Mouse (Mus musculus) CH12.LX (cell line): Measurements from ENCODE around the gene Magix. TPM values are rescaled to one million over a fixed set of nuclear protein-coding genes. Genes with fewer than 3 reads are reported as not detected.

Source experiments
- DNase-seq: peaks from one replicate; pipeline ENCODE4 v3.0.0-alpha.2; 2013; ENCODE audit errors: extremely low read depth
- H3K27ac ChIP-seq: 2 replicates; pipeline ENCODE4 v1.5.1; 2012; ENCODE audit warnings: low read depth, mild to moderate bottlenecking, control low read depth, moderate library complexity; ENCODE audit not compliant: insufficient read depth
- H3K27me3 ChIP-seq: replicated peaks from 2 replicates; pipeline ENCODE3; 2012; ENCODE audit warnings: inconsistent platforms
- H3K36me3 ChIP-seq, 2 experiments: replicated peaks in 1 of 2; 2 replicates each; pipeline versions ENCODE3 to v1.6.1; 2012; ENCODE audit warnings: inconsistent platforms in 1 of 2, low read length in 1 of 2, mild to moderate bottlenecking in 1 of 2, mixed read lengths in 1 of 2, moderate library complexity in 1 of 2; ENCODE audit not compliant: control insufficient read depth in 1 of 2, insufficient read depth in 1 of 2
- H3K4me1 ChIP-seq, 2 experiments: 2 replicates each; pipeline ENCODE4 v1.6.1; 2012; ENCODE audit warnings: inconsistent platforms in 1 of 2, moderate library complexity in 1 of 2; ENCODE audit not compliant: insufficient read depth in 2 of 2, control insufficient read depth in 1 of 2
- H3K4me2 ChIP-seq: 2 replicates; pipeline ENCODE4 v1.6.1; 2012; ENCODE audit warnings: low read depth, mild to moderate bottlenecking, control low read depth; ENCODE audit not compliant: poor library complexity, insufficient read depth, severe bottlenecking
- H3K4me3 ChIP-seq, 3 experiments: fragments of 150-350 bp in 1 of 3; sonication (generic) in 1 of 3; replicated peaks in 1 of 3; 2 replicates each; pipeline versions ENCODE3 to v1.5.1; 2011 to 2012; ENCODE audit warnings: low read depth in 2 of 3, low read length in 2 of 3, mild to moderate bottlenecking in 2 of 3, moderate library complexity in 2 of 3, control low read depth in 1 of 3, improper control_type of control experiment in 1 of 3, inconsistent platforms in 1 of 3, mixed read lengths in 1 of 3; ENCODE audit not compliant: poor library complexity in 1 of 3
- H3K79me2 ChIP-seq: replicated peaks from 2 replicates; pipeline ENCODE4 v1.6.1; 2012; ENCODE audit warnings: mild to moderate bottlenecking, moderate library complexity; ENCODE audit not compliant: control insufficient read depth, poor library complexity, insufficient read depth, severe bottlenecking; ENCODE audit errors: extremely low read depth
- H3K9ac ChIP-seq: 2 replicates; pipeline ENCODE4 v1.6.1; 2012; ENCODE audit warnings: low read depth, mild to moderate bottlenecking, control low read depth, moderate library complexity; ENCODE audit not compliant: insufficient read depth
- H3K9me3 ChIP-seq: replicated peaks from 2 replicates; pipeline ENCODE3; 2012; ENCODE audit warnings: low read length, inconsistent platforms, mixed read lengths
- BHLHE40 ChIP-seq: IDR thresholded peaks from 2 replicates; pipeline ENCODE4 v1.6.1; 2011; ENCODE audit warnings: mild to moderate bottlenecking, low read depth, low read length, improper control_type of control experiment
- CTCF ChIP-seq, 2 experiments: IDR thresholded peaks in 1 of 2; conservative IDR thresholded peaks in 1 of 2; 2 replicates each; pipeline ENCODE4 v1.5.1; 2011 to 2012; ENCODE audit warnings: low read depth in 2 of 2, low read length in 2 of 2, improper control_type of control experiment in 1 of 2, inconsistent platforms in 1 of 2, mild to moderate bottlenecking in 1 of 2, moderate library complexity in 1 of 2
- E2F4 ChIP-seq: IDR thresholded peaks from 2 replicates; pipeline ENCODE4 v1.6.1; 2011; ENCODE audit warnings: low read depth, low read length, improper control_type of control experiment; ENCODE audit not compliant: insufficient replicate concordance
- ELF1 ChIP-seq: IDR thresholded peaks from 2 replicates; pipeline ENCODE4 v1.6.1; 2014; ENCODE audit warnings: low read depth, mild to moderate bottlenecking, inconsistent platforms, low read length, improper control_type of control experiment
- EP300 ChIP-seq: IDR thresholded peaks from 2 replicates; pipeline ENCODE4 v1.6.1; 2011; ENCODE audit warnings: low read length, improper control_type of control experiment
- ETS1 ChIP-seq: conservative IDR thresholded peaks from 2 replicates; pipeline ENCODE4 v1.6.1; 2012; ENCODE audit warnings: low read depth, mild to moderate bottlenecking, inconsistent platforms, low read length, improper control_type of control experiment, moderate library complexity
- GABPA ChIP-seq: IDR thresholded peaks from 2 replicates; pipeline ENCODE4 v1.6.1; 2012; ENCODE audit warnings: low read depth, low read length, improper control_type of control experiment, inconsistent platforms; ENCODE audit not compliant: insufficient replicate concordance
- HCFC1 ChIP-seq: IDR thresholded peaks from 2 replicates; pipeline ENCODE4 v1.6.1; 2012; ENCODE audit warnings: low read depth, mild to moderate bottlenecking, inconsistent platforms, low read length, improper control_type of control experiment
- JUN ChIP-seq: IDR thresholded peaks from 2 replicates; pipeline ENCODE4 v1.6.1; 2011; ENCODE audit warnings: low read depth, mild to moderate bottlenecking, low read length, improper control_type of control experiment, moderate library complexity; ENCODE audit not compliant: insufficient read depth
- JUND ChIP-seq: conservative IDR thresholded peaks from 2 replicates; pipeline ENCODE4 v1.6.1; 2011; ENCODE audit warnings: low read depth, low read length, improper control_type of control experiment
- KAT2A ChIP-seq: IDR thresholded peaks from 2 replicates; pipeline ENCODE4 v1.6.1; 2012; ENCODE audit warnings: low read length, improper control_type of control experiment, inconsistent platforms; ENCODE audit not compliant: insufficient replicate concordance
- MAFK ChIP-seq: IDR thresholded peaks from 2 replicates; pipeline ENCODE4 v1.6.1; 2011; ENCODE audit warnings: low read length, improper control_type of control experiment; ENCODE audit not compliant: insufficient replicate concordance
- MAX ChIP-seq: IDR thresholded peaks from 2 replicates; pipeline ENCODE4 v1.6.1; 2011; ENCODE audit warnings: low read length, improper control_type of control experiment
- MEF2A ChIP-seq: IDR thresholded peaks from 2 replicates; pipeline ENCODE4 v1.6.1; 2014; ENCODE audit warnings: low read depth, mild to moderate bottlenecking, inconsistent platforms, low read length, improper control_type of control experiment, borderline replicate concordance
- PAX5 ChIP-seq: IDR thresholded peaks from 2 replicates; pipeline ENCODE4 v1.6.1; 2012; ENCODE audit warnings: low read length, inconsistent platforms, mixed read lengths
- POLR2AphosphoS2 ChIP-seq: IDR thresholded peaks from 2 replicates; pipeline ENCODE4 v1.6.1; 2011; ENCODE audit warnings: low read depth, low read length, improper control_type of control experiment
- TBP ChIP-seq: conservative IDR thresholded peaks from 2 replicates; pipeline ENCODE4 v1.6.1; 2011; ENCODE audit warnings: low read depth, low read length, improper control_type of control experiment
- USF2 ChIP-seq: conservative IDR thresholded peaks from 2 replicates; pipeline ENCODE4 v1.6.1; 2011; ENCODE audit warnings: low read depth, low read length, improper control_type of control experiment
- ZKSCAN1 ChIP-seq: IDR thresholded peaks from 2 replicates; pipeline ENCODE4 v1.6.1; 2012; ENCODE audit warnings: low read depth, inconsistent platforms, low read length, improper control_type of control experiment, borderline replicate concordance
- ZMIZ1 ChIP-seq: IDR thresholded peaks from 2 replicates; pipeline ENCODE4 v1.6.1; 2012; ENCODE audit warnings: low read depth, mild to moderate bottlenecking, inconsistent platforms, low read length, improper control_type of control experiment
- ZNF384 ChIP-seq: IDR thresholded peaks from 2 replicates; pipeline ENCODE4 v1.6.1; 2012; ENCODE audit warnings: low read depth, low read length, improper control_type of control experiment, inconsistent platforms
- dilution Hi-C: fragments of 300-500 bp; cut with MboI; formaldehyde crosslinking; loops from 2 replicates; pipeline ENCODE4 v1.14.3; 2020; ENCODE audit warnings: low sequenced_read_pairs; ENCODE audit not compliant: extremely low pct_unique_long_range_greater_than_20kb, extremely low pct_ligation_motif_present
- in situ Hi-C: fragments of 300-500 bp; cut with MboI; formaldehyde crosslinking; loops from 3 replicates; pipeline ENCODE4 v1.14.3; 2019; ENCODE audit warnings: low sequenced_read_pairs, low pct_ligation_motif_present, low pct_unique_long_range_greater_than_20kb, mixed read lengths
- polyA plus RNA-seq: library from polyadenylated mRNA; unstranded; fragments of >175 nt; gene quantifications from 2 replicates; pipeline ENCODE4 v1.2.1, GENCODE M21; 2012; ENCODE audit warnings: low read depth; ENCODE audit not compliant: insufficient read length
- total RNA-seq, 2 experiments: library from RNA; depleted of rRNA; stranded (reverse); fragments of 300-350 nt in 1 of 2; fragments of >200 nt in 1 of 2; gene quantifications; 2 replicates each; pipeline ENCODE4 v1.2.3; 2012 to 2014

Magix gene
- total and polyA plus RNA-seq, 3 experiments, result not detected

DNA sequence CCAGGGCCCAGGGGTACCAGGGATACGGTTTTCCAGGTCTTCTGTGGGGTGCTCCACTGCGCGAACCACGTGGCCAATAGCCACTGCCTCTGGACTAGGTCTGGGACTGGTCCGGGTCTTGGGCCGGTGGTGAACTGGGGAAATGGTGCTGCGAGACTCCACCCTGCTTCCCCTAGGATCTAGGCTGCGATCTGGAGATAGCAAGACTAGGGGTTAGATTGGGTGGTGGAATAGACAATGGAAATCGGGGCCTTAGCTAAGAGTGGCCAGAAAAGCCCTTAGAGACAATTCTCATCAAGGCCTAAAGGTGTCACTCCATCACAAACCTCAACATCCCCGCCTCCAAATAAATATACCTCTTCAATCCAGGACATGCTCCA lies 6.1 kb downstream of the Magix start:
- TF ChIP-seq ZNF384 (no peak), CTCF (conservative IDR thresholded peaks at IDR 0.05 in 1 of 2, IDR thresholded peaks at IDR 0.05 in 1 of 2; ENCODE audit: low read depth in 2 of 2, low read length in 2 of 2) (peak in 1 of 2 experiments; percentile 41; a peak in 2 of 4 replicates)
- in situ Hi-C loops (no loop called here), dilution Hi-C loops (no loop called here)
- peaks cover 4% of the 10 kb centered on the region for H3K79me2 ChIP-seq
- H3K4me3 ChIP-seq, result peak overlapping the region in 1 of 3 experiments; percentile 39
- no peak for DNase-seq
- peak overlapping the region; percentile 37 for H3K9ac ChIP-seq
- peaks cover 4 to 12% of the 10 kb centered on the region in 2 experiments; a peak in 3 of 4 replicates for H3K4me1 ChIP-seq
- H3K27ac ChIP-seq, result peak overlapping the region; percentile 77; the same call in 1 of the 2 replicates
- peak overlapping the region; percentile 72; the same call in 1 of the 2 replicates for H3K4me2 ChIP-seq
- no peaks in the 10 kb centered on the region for H3K9me3 ChIP-seq
- H3K27me3 ChIP-seq, result no peaks in the 10 kb centered on the region
- H3K36me3 ChIP-seq, result no peaks in the 10 kb centered on the region

DNA sequence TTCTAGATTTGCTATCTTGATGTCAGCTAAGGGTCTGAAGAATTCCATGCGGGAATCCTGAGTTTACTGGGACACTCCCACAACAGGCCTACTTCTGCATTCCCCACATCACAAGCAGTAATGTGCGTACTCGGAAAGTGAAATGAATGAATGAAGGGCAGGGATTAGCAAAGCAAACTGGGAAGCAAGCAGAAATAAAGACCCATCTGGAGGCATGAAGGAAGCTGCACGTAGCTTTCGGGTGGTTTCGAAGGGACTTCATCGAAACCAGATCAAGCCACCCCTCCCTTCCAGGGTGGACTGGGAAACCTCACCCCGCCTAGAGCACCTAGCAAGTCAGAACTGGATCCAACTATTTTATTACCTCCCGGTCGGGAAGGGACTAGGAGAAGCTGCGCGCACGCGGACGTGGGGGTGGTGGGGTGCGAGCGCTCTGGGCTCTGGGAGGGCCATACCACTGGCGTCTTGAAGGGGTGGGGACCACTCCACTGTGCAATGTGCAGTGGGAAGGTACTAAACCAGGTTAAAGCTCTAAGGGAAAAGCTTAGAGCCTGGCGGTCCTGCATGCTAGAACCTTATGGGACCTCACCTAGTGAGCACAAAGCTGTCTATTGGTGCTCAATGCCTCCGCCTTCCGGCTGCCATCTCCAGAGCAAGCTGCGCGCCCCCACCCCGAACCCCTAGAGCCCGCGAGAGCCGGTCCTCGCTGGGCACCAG lies 6.6 kb downstream of the Magix start:
- H3K9ac ChIP-seq, result peak overlapping the region; percentile 37
- peak overlapping the region; percentile 72 for H3K4me2 ChIP-seq
- H3K4me1 ChIP-seq, result peaks cover 4 to 12% of the 10 kb centered on the region in 2 experiments; a peak in 3 of 4 replicates
- no peaks in the 10 kb centered on the region for H3K27me3 ChIP-seq
- H3K9me3 ChIP-seq, result no peaks in the 10 kb centered on the region
- peaks cover 10% of the 10 kb centered on the region for H3K79me2 ChIP-seq
- in situ Hi-C loops (no loop called here), dilution Hi-C loops (no loop called here)
- peak overlapping the region; percentile 77 for H3K27ac ChIP-seq
- peak overlapping the region; percentile 5 to 27 (median 11) for H3K4me3 ChIP-seq
- TF ChIP-seq MAX (peak; percentile 34; the same call in 1 of the 2 replicates), BHLHE40 (no peak)
- H3K36me3 ChIP-seq, result no peaks in the 10 kb centered on the region
- peak; percentile 27 for DNase-seq

DNA sequence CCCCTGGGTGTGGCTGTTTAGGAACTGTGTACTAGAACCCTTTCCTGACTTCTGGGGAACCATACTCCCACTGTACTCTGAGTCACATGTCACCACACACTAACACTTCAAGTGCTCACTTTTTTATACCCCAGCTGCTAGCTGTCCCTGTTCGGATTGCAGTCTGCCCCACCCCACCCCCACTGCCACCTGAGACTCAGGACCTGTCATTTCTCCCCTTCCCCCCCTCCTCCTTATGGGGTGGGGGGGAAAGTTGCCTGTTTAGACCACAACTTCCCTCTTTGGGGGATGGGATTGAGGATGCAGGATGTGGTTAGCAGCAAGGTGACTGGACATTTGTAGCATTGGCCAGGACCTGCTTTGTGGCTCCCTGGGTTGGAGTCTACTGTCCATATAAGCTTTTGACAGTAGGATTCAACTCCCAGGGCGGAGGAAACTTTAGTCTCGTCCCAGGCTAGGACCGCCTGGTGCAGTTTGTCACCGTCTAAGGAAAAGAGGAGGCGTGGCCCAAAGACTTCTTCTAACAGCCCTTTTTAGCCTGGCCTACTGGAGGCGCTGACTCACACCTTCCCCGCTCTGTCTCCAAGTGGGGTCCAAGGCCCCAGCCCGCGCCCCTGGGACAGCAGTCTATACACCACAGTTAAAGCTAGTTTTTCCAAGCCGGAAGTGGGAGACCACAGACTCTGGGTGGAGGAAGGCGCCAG lies 7.3 kb downstream of the Magix start:
- dilution Hi-C loops, result no loop called here
- in situ Hi-C loops, result no loop called here
- Histone ChIP-seq H3K4me3 (peak overlapping the region in 2 of 3 experiments; percentile 5 to 27), H3K79me2 (peaks cover 15% of the 10 kb centered on the region), H3K4me1 (peaks cover 8 to 18% of the 10 kb centered on the region in 2 experiments; a peak in 3 of 4 replicates), H3K27ac (peak overlapping the region; percentile 77), H3K27me3 (no peaks in the 10 kb centered on the region), H3K9me3 (no peaks in the 10 kb centered on the region), H3K4me2 (peak overlapping the region; percentile 72), H3K36me3 (peaks cover 6 to 7% of the 10 kb centered on the region in 2 experiments), H3K9ac (peak overlapping the region; percentile 89; the same call in 1 of the 2 replicates)
- DNase-seq, result peak; percentile 92
- TF ChIP-seq EP300 (peak; percentile 75), ELF1 (peak; percentile 27; the same call in 1 of the 2 replicates), KAT2A (no peak), JUND (peak; percentile 54; the same call in 1 of the 2 replicates), BHLHE40 (peak; percentile 77), MAX (peak; percentile 75), ETS1 (peak; percentile 87), MEF2A (peak; percentile 28; the same call in 1 of the 2 replicates), TBP (peak; percentile 46; the same call in 1 of the 2 replicates), MAFK (0 out of 2 replicates have a peak, but pooled peaks have one; percentile 18), JUN (no peak; the same call in none of the 2 replicates), PAX5 (no peak), GABPA (no peak), CTCF (conservative IDR thresholded peaks at IDR 0.05 in 1 of 2, IDR thresholded peaks at IDR 0.05 in 1 of 2; ENCODE audit: low read depth in 2 of 2, low read length in 2 of 2) (0 out of 4 replicates have a peak, but pooled peaks of 1 of the 2 experiments have one; percentile 3), ZMIZ1 (no peak), HCFC1 (no peak), USF2 (peak; percentile 28; the same call in 1 of the 2 replicates), POLR2AphosphoS2 (no peak), ZKSCAN1 (no peak), E2F4 (no peak)
